Mouse (Mus musculus): ENCODE data around the gene Srr. TPM values are rescaled to one million over a fixed set of nuclear protein-coding genes. Genes with fewer than 3 reads are reported as not detected.
A peak's percentile ranks its signal among the peaks of the same experiment; 100 is the strongest.

The Srr gene
- polyA plus RNA-seq, 1 experiment from 2014 or later = 41.6 TPM

DNA sequence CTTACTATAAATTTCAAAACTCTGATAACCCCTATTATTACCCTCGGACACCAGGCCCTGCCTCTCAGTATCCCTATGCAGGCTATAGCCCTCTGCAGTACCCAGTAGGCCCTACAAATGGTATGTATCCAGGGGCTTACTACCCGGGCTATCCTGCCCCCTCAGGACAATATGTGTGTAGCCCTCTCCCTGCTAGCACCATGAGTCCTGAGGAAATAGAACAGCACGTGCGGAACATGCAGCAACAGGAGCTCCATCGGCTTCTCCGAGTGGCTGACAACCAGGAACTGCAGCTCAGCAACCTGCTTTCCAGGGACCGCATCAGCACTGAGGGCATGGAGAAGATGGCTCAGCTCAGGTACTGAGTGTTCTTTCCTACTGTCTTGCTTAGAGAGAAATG is 4.6 kb upstream of the Srr start:
- 92% methylated on average over 7 of the region's 7 CpGs for WGBS
- Histone ChIP-seq H3K27ac (replicated peaks) (no peak overlapping the region), H3K4me1 (peaks cover 12% of the 10 kb centered on the region), H3K4me3 (no peak overlapping the region), H3K27me3 (no peaks in the 10 kb centered on the region), H3K9ac (replicated peaks) (no peak overlapping the region), H3K9me3 (no peaks in the 10 kb centered on the region), H3K4me2 (replicated peaks) (no peak overlapping the region), H3K36me3 (peaks cover 39% of the 10 kb centered on the region)
- no peak for ATAC-seq (replicated peaks)

GRCm38 (mm10) chr11:74929111-74929510 is 3.4 kb upstream of the Srr start:
- WGBS = 92% methylated on average over 4 of the region's 4 CpGs
- no peak for ATAC-seq (replicated peaks)
- no peaks in the 10 kb centered on the region for H3K9me3 ChIP-seq

GRCm38 (mm10) chr11:74927236-74927725 is 1.5 kb upstream of the Srr start:
- Histone ChIP-seq H3K4me1 (peaks cover 22% of the 10 kb centered on the region), H3K27me3 (no peaks in the 10 kb centered on the region), H3K9ac (replicated peaks) (no peak overlapping the region), H3K4me2 (replicated peaks) (0 out of 2 replicates have a peak overlapping the region, but pooled peaks have one; percentile 60), H3K36me3 (peaks cover 9% of the 10 kb centered on the region), H3K4me3 (no peak overlapping the region), H3K27ac (replicated peaks) (no peak overlapping the region), H3K9me3 (no peaks in the 10 kb centered on the region)
- no peak for ATAC-seq (replicated peaks)
- WGBS = 96% methylated on average over 2 of the region's 2 CpGs

More at GRCm38 (mm10) chr11:74929111-74929510, 3.4 kb upstream of the Srr start:
- Histone ChIP-seq H3K9ac (replicated peaks) (no peak overlapping the region), H3K4me3 (no peak overlapping the region), H3K4me2 (replicated peaks) (no peak overlapping the region), H3K27me3 (no peaks in the 10 kb centered on the region), H3K36me3 (peaks cover 27% of the 10 kb centered on the region), H3K4me1 (peaks cover 20% of the 10 kb centered on the region), H3K27ac (replicated peaks) (no peak overlapping the region)

DNA sequence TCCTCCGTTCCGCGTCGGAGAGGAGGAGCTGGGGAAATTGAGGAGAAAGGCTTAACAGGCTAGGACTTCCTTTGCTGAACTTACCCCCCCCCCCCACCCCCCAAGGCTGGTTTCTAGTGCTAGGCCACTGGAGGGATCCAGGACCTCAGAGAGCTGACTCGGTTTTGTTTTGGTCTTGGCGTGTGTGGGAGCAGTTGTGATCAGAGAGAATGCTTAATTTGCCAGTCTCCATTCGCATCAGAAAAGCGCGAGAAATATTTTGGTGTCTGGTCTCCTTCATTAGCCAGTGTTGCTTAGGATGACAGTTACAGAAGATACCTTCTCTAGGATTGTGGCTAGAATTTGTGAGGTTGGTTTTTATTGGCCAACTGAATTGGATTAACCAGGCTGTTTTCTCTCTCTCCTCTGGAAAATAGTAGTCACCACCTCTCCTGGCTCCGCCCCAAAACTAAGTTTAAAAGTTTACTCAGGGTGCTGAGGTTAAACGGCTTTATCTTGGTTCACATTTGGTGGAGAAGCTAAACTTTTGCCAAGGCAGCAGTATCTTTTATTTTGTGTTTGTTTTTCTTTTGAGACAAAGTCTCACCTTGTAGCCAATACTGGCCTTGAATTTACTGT is 749 bp upstream of the Srr start:
- Histone ChIP-seq H3K9ac (replicated peaks) (peak overlapping the region; percentile 97), H3K4me1 (peaks cover 22% of the 10 kb centered on the region), H3K9me3 (no peaks in the 10 kb centered on the region), H3K27me3 (no peaks in the 10 kb centered on the region), H3K27ac (replicated peaks) (peak overlapping the region; percentile 97), H3K4me2 (replicated peaks) (peak overlapping the region; percentile 60), H3K36me3 (peaks cover 5% of the 10 kb centered on the region; the same call in 1 of the 2 replicates), H3K4me3 (peak overlapping the region; percentile 94)
- 10% methylated on average over 11 of the region's 11 CpGs for WGBS
- no peak for ATAC-seq (replicated peaks)

- peaks cover 31% of the 10 kb centered on the region for H3K4me1 ChIP-seq
- H3K4me3 ChIP-seq = no peak overlapping the region
- no peak overlapping the region for H3K4me2 ChIP-seq (replicated peaks)
- WGBS = 62% methylated on average over 4 of the region's 4 CpGs
- no peak for ATAC-seq (replicated peaks)
- no peak overlapping the region for H3K27ac ChIP-seq (replicated peaks)
- H3K27me3 ChIP-seq = no peaks in the 10 kb centered on the region
- no peaks in the 10 kb centered on the region for H3K9me3 ChIP-seq
- peaks cover 3% of the 10 kb centered on the region; the same call in 1 of the 2 replicates for H3K36me3 ChIP-seq
- H3K9ac ChIP-seq (replicated peaks) = no peak overlapping the region
Observed at GRCm38 (mm10) chr11:74924149-74924548, 1.6 kb downstream of the Srr start.

DNA sequence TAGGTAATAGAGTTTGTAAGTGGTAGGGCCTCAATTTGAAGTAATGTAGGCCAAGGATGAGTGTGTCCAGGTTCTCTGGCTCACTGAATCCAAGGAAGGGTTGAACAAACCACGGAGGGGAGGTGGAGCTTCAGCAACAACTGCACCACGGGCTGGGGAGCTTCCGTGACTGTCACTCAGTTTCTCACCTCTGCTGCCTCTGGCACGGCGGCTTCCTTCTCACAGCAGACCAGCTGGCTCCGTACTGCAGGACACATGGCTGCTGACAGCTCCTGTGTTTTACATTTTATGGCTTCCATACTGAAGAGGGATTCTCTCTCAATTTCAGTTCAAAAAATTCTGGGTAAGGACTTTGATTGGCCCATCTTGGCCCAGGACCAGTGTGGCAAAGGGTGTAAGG is 6.5 kb downstream of the Srr start:
- Histone ChIP-seq H3K9me3 (no peaks in the 10 kb centered on the region), H3K27me3 (no peaks in the 10 kb centered on the region), H3K9ac (replicated peaks) (no peak overlapping the region), H3K36me3 (peaks cover 24% of the 10 kb centered on the region), H3K27ac (replicated peaks) (peak overlapping the region; percentile 62), H3K4me2 (replicated peaks) (no peak overlapping the region), H3K4me3 (no peak overlapping the region), H3K4me1 (peaks cover 12% of the 10 kb centered on the region)
- ATAC-seq (replicated peaks) = no peak
- whole genome bisulfite sequencing = 63% methylated on average over 6 of the region's 6 CpGs

- Histone ChIP-seq H3K27ac (replicated peaks) (no peak overlapping the region), H3K9me3 (no peaks in the 10 kb centered on the region), H3K27me3 (no peaks in the 10 kb centered on the region), H3K4me2 (replicated peaks) (no peak overlapping the region), H3K4me3 (no peak overlapping the region), H3K9ac (replicated peaks) (no peak overlapping the region), H3K4me1 (no peaks in the 10 kb centered on the region), H3K36me3 (peaks cover 37% of the 10 kb centered on the region)
- ATAC-seq (replicated peaks) = no peak
- WGBS = 90% methylated on average over 3 of the region's 3 CpGs
Observed at GRCm38 (mm10) chr11:74912492-74912891, 13.3 kb downstream of the Srr start.

DNA sequence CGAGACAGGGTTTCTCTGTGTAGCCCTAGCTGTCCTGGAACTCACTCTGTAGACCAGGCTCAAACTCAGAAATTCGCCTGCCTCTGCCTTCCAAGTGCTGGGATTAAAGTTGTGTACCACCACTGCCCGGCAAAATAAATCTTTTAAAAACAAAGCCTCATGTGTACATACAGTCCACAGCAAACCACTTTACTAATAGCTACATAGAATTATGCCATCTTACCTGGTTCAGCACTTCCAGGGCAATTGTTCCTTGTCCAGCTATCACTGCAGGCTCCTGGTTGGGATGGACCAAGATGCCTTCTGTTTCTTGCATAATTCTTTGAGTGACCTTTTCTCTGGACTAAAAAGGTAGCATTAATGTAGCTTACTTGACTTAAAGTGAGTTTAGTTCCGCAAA is 15.8 kb downstream of the Srr start:
- 95% methylated on average over 4 of the region's 4 CpGs for WGBS

DNA sequence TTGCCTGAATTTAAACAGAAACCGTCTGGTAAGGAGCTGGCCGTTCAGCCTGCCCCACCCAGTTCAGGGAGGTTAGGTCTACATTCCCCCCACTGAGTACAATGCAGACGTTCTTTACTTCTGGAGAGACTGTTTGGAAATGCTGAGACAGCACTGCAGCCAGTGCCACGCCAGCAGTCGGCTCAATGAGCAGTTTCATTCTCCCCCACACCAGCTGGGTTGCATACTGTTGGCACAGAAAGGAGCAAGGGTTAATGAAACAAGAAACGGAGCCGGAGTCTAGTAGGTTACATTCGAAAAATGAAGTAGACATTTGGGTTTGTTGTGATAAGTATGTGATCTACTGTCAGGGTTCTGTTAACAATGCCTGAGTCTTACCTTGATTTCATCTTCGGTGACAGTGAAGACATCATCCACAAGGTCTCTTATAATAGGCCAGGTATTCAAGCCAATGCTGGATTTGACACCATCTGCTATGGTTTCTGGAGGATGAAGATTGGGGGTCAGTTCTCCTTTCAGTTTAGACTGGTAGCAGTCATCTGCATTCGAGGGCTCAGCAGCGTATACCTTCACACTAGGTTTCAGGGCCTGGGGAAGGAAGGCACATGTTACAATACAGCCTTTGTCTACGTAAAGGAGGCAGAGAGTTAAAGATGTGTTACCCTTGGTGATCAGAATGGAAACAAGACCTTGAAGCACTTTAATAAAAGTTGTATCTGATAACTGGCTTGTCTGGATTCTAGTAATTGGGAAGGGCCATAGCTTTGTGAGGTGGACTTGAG is 16.9 kb downstream of the Srr start:
- Histone ChIP-seq H3K4me2 (replicated peaks) (no peak overlapping the region), H3K36me3 (peaks cover 70% of the 10 kb centered on the region), H3K4me1 (no peaks in the 10 kb centered on the region), H3K27me3 (no peaks in the 10 kb centered on the region), H3K27ac (replicated peaks) (no peak overlapping the region), H3K4me3 (no peak overlapping the region), H3K9me3 (no peaks in the 10 kb centered on the region), H3K9ac (replicated peaks) (no peak overlapping the region)
- 87% methylated on average over 12 of the region's 12 CpGs for WGBS
- no peak for ATAC-seq (replicated peaks)

More for the DNA sequence above, 15.8 kb downstream of the Srr start:
- H3K9me3 ChIP-seq = no peaks in the 10 kb centered on the region
- no peak for ATAC-seq (replicated peaks)
- H3K9ac ChIP-seq (replicated peaks) = no peak overlapping the region
- H3K36me3 ChIP-seq = peaks cover 58% of the 10 kb centered on the region
- no peaks in the 10 kb centered on the region for H3K27me3 ChIP-seq
- H3K27ac ChIP-seq (replicated peaks) = no peak overlapping the region
- no peak overlapping the region for H3K4me2 ChIP-seq (replicated peaks)
- H3K4me1 ChIP-seq = no peaks in the 10 kb centered on the region
- H3K4me3 ChIP-seq = no peak overlapping the region

DNA sequence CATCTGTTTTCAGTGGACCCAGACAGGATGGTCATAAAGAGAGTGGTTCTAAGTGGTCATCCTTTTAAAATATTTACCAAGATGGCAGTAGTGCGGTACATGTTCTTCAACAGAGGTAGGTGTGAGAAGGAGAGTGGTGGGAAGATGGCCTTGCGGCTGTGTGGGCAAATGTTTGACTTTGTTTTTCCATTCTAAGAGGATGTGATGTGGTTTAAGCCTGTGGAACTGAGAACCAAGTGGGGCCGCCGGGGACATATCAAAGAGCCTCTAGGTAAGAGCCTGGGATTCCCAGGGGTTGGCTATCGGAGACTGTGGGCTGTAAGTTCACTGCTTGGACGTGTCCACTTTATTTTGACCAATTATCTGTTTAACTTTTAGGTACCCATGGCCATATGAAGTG is 17.9 kb downstream of the Srr start:
- Histone ChIP-seq H3K4me3 (no peak overlapping the region), H3K4me1 (no peaks in the 10 kb centered on the region), H3K36me3 (peaks cover 79% of the 10 kb centered on the region), H3K9me3 (no peaks in the 10 kb centered on the region), H3K27ac (replicated peaks) (no peak overlapping the region), H3K4me2 (replicated peaks) (no peak overlapping the region), H3K27me3 (no peaks in the 10 kb centered on the region), H3K9ac (replicated peaks) (no peak overlapping the region)
- 95% methylated on average over 6 of the region's 6 CpGs for WGBS
- no peak for ATAC-seq (replicated peaks)

GRCm38 (mm10) chr11:74902416-74902815 is 23.3 kb downstream of the Srr start:
- peaks cover 8% of the 10 kb centered on the region for H3K4me1 ChIP-seq
- H3K27ac ChIP-seq (replicated peaks) = no peak overlapping the region
- H3K27me3 ChIP-seq = no peaks in the 10 kb centered on the region
- no peaks in the 10 kb centered on the region for H3K9me3 ChIP-seq
- no peak overlapping the region for H3K4me2 ChIP-seq (replicated peaks)
- no peak overlapping the region for H3K4me3 ChIP-seq
- H3K9ac ChIP-seq (replicated peaks) = no peak overlapping the region
- H3K36me3 ChIP-seq = peaks cover 74% of the 10 kb centered on the region
- no peak for ATAC-seq (replicated peaks)
- WGBS = 93% methylated on average over 5 of the region's 5 CpGs

DNA sequence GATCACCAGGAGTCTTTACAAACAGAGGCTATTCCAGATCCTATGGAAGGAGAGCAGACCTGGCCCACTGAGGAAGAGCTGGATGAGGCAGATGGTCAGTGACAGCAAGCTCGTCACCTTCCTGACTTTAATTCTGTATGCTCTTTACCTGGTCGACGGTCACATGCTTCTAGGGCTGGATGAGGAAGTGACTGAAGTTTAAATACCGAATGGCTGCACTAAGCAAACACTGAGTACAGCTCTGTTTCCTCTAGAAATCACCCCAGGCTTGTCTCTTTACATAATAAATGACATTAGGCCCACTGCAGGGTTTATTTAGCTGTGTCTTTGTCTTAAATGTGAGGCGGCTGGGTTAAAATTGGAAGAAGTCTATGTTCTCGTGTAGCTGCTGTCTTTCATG is 24.2 kb downstream of the Srr start:
- Histone ChIP-seq H3K27me3 (no peaks in the 10 kb centered on the region), H3K27ac (replicated peaks) (no peak overlapping the region), H3K4me3 (no peak overlapping the region), H3K36me3 (peaks cover 65% of the 10 kb centered on the region), H3K9ac (replicated peaks) (no peak overlapping the region), H3K9me3 (no peaks in the 10 kb centered on the region), H3K4me1 (peaks cover 8% of the 10 kb centered on the region), H3K4me2 (replicated peaks) (no peak overlapping the region)
- no peak for ATAC-seq (replicated peaks)
- 89% methylated on average over 6 of the region's 6 CpGs for WGBS

Measured in forebrain, embryonic 15.5 days (tissue).